Mouse (Mus musculus): ENCODE data around the gene Pcca.
A peak's percentile ranks its signal among the peaks of the same experiment; 100 is the strongest.

Gene Pcca

GRCm38 (mm10) chr14:122648214-122648613 lies 114.1 kb downstream of the Pcca start:
- DNase-seq (ENCODE audit: low read depth), result no peak

DNA sequence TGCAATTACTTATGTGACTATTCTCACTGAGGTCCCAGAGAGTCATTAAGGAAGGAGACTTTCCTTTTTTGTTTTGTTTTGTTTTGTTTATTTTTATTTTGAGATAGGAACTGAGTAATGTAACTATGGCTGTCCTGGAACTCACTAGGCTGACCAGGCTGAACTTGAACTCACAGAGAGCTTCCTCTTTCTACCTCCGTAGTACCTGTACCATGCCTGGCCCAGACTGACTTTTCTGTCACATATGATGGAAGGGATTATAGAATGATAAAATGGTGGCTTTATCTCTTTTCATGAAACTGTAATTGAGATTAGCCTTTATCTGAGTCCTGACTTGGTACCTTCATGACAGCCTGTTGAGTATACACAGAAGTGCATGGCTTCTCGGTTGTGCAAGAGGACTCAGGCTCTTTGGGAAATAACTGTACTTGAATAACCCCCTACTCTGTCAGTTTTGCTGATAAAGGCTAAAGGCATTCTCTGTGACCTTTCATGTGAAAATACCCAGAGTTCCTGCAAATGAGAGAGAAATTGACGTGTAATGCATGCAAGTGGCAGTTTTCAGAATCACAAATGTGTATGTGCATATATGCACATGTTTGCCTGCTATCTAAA lies 115.3 kb downstream of the Pcca start:
- no peak for DNase-seq (ENCODE audit: low read depth)

GRCm38 (mm10) chr14:122651681-122652080 lies 117.6 kb downstream of the Pcca start:
- no peak for DNase-seq (ENCODE audit: low read depth)

- no peak for DNase-seq (ENCODE audit: low read depth)
Observed at GRCm38 (mm10) chr14:122675661-122676060, 141.5 kb downstream of the Pcca start.

DNA sequence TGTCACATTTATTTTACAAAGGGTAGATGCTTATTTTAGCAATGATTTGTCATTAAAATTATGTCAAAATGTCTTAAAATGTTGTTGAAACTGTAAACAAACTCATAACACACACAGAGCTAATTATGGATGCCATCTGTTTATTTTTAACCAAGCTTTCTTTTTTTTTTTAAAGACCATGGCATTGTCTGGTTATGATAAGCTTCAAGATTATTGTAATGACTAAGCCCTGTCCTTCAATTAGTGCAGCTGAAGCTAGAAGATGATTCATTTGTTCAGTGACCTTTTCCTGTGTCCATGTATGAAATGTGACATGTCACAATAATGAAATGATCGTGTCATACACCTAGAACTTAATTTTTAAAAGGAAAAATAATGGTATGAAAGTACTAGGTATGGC lies 149.5 kb downstream of the Pcca start:
- DNase-seq (ENCODE audit: low read depth), result no peak

GRCm38 (mm10) chr14:122684250-122684649 lies 150.1 kb downstream of the Pcca start:
- DNase-seq (ENCODE audit: low read depth), result no peak

- no peak for DNase-seq (ENCODE audit: low read depth)
Observed at GRCm38 (mm10) chr14:122684811-122685210, 150.7 kb downstream of the Pcca start.

DNA sequence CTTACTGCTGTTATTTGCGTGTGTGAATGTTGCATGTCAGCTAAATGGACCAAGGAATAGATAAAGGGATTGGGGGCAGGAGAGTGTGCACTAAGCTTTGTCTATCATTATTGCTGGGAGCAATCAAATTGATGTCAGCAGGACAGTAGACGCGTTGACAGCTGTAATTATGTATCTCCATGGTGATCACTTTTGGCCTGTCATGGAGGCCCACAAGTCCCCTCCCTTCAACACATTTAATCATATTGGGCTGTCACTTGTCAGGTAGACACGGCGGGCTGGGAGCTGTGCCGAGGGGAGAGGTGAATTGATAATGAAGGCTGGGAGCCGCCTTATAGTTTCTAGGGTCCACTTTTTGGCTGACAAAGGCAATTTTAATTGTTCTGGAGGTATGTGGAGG lies 153.3 kb downstream of the Pcca start:
- no peak for DNase-seq (ENCODE audit: low read depth)

DNA sequence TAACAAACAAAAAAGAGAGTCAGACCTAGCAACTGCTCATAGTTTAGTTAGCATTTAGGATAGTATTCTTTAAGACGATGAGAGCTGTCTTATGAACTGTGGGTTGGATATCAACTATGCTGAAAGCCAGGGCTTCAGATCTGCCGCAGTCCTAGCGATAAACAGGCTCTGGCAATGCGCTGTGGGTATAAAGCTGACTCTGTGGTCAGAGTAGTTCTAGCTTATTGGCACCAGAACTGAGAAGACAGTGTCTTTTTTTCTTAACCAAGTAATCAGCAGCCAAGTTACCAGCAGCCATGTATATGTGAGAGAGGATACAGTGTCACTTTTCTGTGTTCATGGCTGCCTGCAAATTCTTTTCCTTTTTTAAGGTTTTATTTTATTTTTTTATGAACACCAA lies 154.3 kb downstream of the Pcca start:
- no peak for DNase-seq (ENCODE audit: low read depth)

GRCm38 (mm10) chr14:122689136-122689815 lies 155.2 kb downstream of the Pcca start:
- DNase-seq (ENCODE audit: low read depth), result no peak

- DNase-seq (ENCODE audit: low read depth), result no peak
Observed at GRCm38 (mm10) chr14:122691555-122691954, 157.4 kb downstream of the Pcca start.

GRCm38 (mm10) chr14:122700333-122700732 lies 166.2 kb downstream of the Pcca start:
- no peak for DNase-seq (ENCODE audit: low read depth)

DNA sequence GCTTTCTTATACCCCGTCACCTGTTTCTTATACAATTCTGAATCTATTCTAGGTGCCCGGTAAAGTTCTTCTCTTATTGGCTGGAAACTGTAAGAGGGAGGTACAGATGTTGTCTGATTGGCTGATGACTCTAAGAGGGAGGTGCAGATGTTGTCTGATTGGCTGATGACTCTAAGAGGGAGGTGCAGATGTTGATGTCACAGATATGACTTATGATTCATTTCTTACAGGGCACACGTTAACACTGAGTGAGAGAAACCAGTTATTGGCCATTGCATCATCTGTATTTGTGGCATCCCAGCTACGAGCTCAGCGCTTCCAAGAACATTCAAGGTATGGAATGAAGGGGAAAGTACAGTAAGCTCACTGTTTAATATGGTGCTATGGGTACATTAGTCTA lies 179.7 kb downstream of the Pcca start:
- no peak for DNase-seq (ENCODE audit: low read depth)

GRCm38 (mm10) chr14:122714911-122715310 lies 180.8 kb downstream of the Pcca start:
- peak; percentile 59 for DNase-seq (ENCODE audit: low read depth)

GRCm38 (mm10) chr14:122716057-122716456 lies 181.9 kb downstream of the Pcca start:
- DNase-seq (ENCODE audit: low read depth), result peak; percentile 74

DNA sequence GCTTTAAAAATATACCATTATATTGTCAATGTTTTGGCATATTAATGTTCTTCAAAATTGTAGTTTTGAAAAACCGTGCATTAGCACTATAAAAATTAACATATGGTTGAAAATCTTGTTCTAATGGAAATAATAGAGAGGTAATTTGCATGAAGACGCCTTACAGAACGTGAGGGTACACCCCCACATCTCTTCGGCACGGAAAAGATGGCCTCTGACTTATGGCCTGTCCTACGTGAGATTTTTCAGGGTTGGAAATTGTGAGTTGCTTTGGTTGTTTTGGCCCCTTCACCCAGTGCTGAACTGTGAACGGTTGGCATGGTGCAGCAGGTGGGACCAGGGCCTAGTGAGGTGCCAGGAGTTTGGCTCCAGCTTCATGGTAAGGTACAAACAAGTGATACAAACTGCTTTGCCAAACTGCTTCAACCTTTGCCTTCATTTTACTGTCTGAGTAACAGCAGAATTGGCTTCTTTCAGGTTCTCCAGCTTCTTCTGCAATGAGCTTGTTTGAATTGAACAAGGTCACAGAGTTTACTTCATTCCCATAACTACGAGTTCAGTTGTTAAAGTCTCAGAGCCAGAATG lies 185.5 kb downstream of the Pcca start:
- no peak for DNase-seq (ENCODE audit: low read depth)

- no peak for DNase-seq (ENCODE audit: low read depth)
Observed at GRCm38 (mm10) chr14:122720989-122721388, 186.9 kb downstream of the Pcca start.

- DNase-seq (ENCODE audit: low read depth), result no peak
Observed at GRCm38 (mm10) chr14:122721750-122722149, 187.6 kb downstream of the Pcca start.

DNA sequence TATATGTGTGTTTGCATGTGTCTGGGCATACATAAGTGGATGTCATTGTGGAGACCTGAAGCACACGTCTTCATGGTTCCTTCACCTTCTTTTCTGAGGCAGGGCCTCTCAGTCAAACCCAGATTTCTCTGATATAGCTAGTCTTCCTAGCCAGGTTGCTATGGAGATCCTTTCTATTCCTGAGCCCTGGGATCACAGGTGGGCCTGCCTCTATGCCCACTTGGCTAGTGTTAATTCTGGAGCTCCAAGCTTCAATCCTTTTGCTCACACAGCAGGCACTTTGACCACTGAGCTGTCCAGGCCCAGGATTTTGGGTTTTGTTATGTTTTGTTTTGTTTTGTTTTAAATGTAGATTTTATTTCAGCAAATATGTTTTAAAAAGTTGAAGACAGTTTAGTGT lies 192.3 kb downstream of the Pcca start:
- DNase-seq (ENCODE audit: low read depth), result no peak

- DNase-seq (ENCODE audit: low read depth), result no peak
Observed at GRCm38 (mm10) chr14:122729431-122730073, 195.4 kb downstream of the Pcca start.

- no peak for DNase-seq (ENCODE audit: low read depth)
Observed at GRCm38 (mm10) chr14:122730921-122731551, 196.9 kb downstream of the Pcca start.

- no peak for DNase-seq (ENCODE audit: low read depth)
Observed at GRCm38 (mm10) chr14:122736806-122737205, 202.7 kb downstream of the Pcca start.

Measured in fibroblast of lung, adult 2 months (primary cell).